Mouse (Mus musculus) neural tube, embryonic 15.5 days (tissue): ENCODE measurements at regions not wholly inside any gene's neighbourhood (a gene's known extent, or its start where the extent isn't known, plus 50 kb on each side); places are given as distances from the start of the nearest gene placed in this dataset.

Experiments
- ATAC-seq: fragments of 200-750 bp; cut with Nextera tagmentation; 2 replicates; pipeline ENCODE4 v1.8.0; 2017; ENCODE audit warnings: mild to moderate bottlenecking, moderate TSS enrichment, moderate library complexity; ENCODE audit not compliant: low FRiP score
- H3K27ac ChIP-seq: fragments of 300-500 bp; sonication (generic); replicated peaks from 2 replicates; pipeline ENCODE4 v1.5.1; 2015; ENCODE audit warnings: mild to moderate bottlenecking, inconsistent platforms
- H3K27me3 ChIP-seq: fragments of 300-500 bp; sonication (generic); replicated peaks from 2 replicates; pipeline ENCODE4 v1.6.1; 2015; ENCODE audit warnings: inconsistent platforms
- H3K36me3 ChIP-seq: fragments of 300-500 bp; sonication (generic); 2 replicates; pipeline ENCODE4 v1.6.1; 2015; ENCODE audit warnings: inconsistent platforms
- H3K4me1 ChIP-seq: fragments of 300-500 bp; sonication (generic); 2 replicates; pipeline ENCODE4 v1.6.1; 2015; ENCODE audit warnings: inconsistent platforms
- H3K4me2 ChIP-seq: fragments of 300-500 bp; sonication (generic); 2 replicates; pipeline ENCODE4 v1.6.1; 2015; ENCODE audit warnings: inconsistent platforms, mild to moderate bottlenecking, moderate library complexity
- H3K4me3 ChIP-seq: fragments of 300-500 bp; sonication (generic); replicated peaks from 2 replicates; pipeline ENCODE4 v1.5.1; 2015; ENCODE audit warnings: mild to moderate bottlenecking, inconsistent platforms
- H3K9ac ChIP-seq: fragments of 300-500 bp; sonication (generic); replicated peaks from 2 replicates; pipeline ENCODE4 v1.6.1; 2015; ENCODE audit warnings: mild to moderate bottlenecking, inconsistent platforms
- H3K9me3 ChIP-seq: fragments of 300-500 bp; sonication (generic); replicated peaks from 2 replicates; pipeline ENCODE4 v1.6.1; 2016; ENCODE audit warnings: inconsistent platforms
- WGBS: fragments of 180-500 bp; shearing (Covaris S2); methylation state at CpG from one replicate; pipeline ENCODE4 v1.1.7; 2015; ENCODE audit warnings: mixed read lengths; 5-methylcytosine and 5-hydroxymethylcytosine counted together

DNA sequence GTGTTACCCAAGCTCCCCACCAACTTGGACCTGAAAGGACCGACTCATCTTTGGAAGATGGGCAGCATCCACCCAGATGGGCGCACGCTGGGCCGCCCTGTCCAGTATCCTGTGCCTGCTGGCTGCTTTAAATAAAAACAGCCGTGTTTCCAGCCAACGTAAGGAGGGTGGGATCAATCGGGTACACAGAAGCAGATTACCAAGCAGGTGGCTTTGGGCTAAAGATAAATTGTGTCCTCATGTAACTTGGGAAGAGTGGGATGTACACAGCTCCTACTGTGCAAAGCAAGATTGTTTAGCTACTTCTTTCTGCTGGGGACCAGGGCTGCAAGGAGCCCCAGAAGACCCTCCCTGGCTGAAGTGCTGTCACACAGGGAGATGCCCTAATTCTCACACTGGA, 310.6 kb upstream of the Dio3 start:
- H3K4me2 ChIP-seq, result no peak overlapping the region
- ATAC-seq, result no peak
- no peaks in the 10 kb centered on the region for H3K9me3 ChIP-seq
- H3K27ac ChIP-seq, result no peak overlapping the region
- H3K4me1 ChIP-seq, result no peaks in the 10 kb centered on the region
- H3K4me3 ChIP-seq, result no peak overlapping the region
- no peaks in the 10 kb centered on the region for H3K27me3 ChIP-seq
- H3K9ac ChIP-seq, result no peak overlapping the region
- no peaks in the 10 kb centered on the region for H3K36me3 ChIP-seq
- 90% methylated on average over 7 of the region's 7 CpGs for WGBS

GRCm38 (mm10) chr12:109971508-109971907, 307.4 kb upstream of the Dio3 start:
- no peak overlapping the region for H3K4me3 ChIP-seq
- no peak overlapping the region for H3K9ac ChIP-seq
- no peaks in the 10 kb centered on the region for H3K4me1 ChIP-seq
- ATAC-seq, result no peak
- no peaks in the 10 kb centered on the region for H3K36me3 ChIP-seq
- no peak overlapping the region for H3K27ac ChIP-seq
- H3K27me3 ChIP-seq, result no peaks in the 10 kb centered on the region
- H3K9me3 ChIP-seq, result no peaks in the 10 kb centered on the region
- 64% methylated on average over 3 of the region's 3 CpGs for WGBS
- H3K4me2 ChIP-seq, result no peak overlapping the region

- H3K9me3 ChIP-seq, result no peaks in the 10 kb centered on the region
- WGBS, result 77% methylated on average over 5 of the region's 5 CpGs
These were observed 306.4 kb upstream of the Dio3 start for GRCm38 (mm10) chr12:109972366-109973015.

GRCm38 (mm10) chr12:109973598-109973997, 305.3 kb upstream of the Dio3 start:
- Histone ChIP-seq H3K9ac (no peak overlapping the region), H3K36me3 (no peaks in the 10 kb centered on the region), H3K4me1 (no peaks in the 10 kb centered on the region), H3K4me3 (no peak overlapping the region), H3K4me2 (no peak overlapping the region), H3K9me3 (no peaks in the 10 kb centered on the region), H3K27ac (no peak overlapping the region), H3K27me3 (no peaks in the 10 kb centered on the region)
- no peak for ATAC-seq
- WGBS, result 93% methylated on average over 4 of the region's 4 CpGs

More at GRCm38 (mm10) chr12:109972366-109973015, 306.4 kb upstream of the Dio3 start:
- Histone ChIP-seq H3K4me1 (no peaks in the 10 kb centered on the region), H3K9ac (no peak overlapping the region), H3K27me3 (no peaks in the 10 kb centered on the region), H3K36me3 (no peaks in the 10 kb centered on the region), H3K27ac (no peak overlapping the region), H3K4me2 (no peak overlapping the region), H3K4me3 (no peak overlapping the region)
- no peak for ATAC-seq

DNA sequence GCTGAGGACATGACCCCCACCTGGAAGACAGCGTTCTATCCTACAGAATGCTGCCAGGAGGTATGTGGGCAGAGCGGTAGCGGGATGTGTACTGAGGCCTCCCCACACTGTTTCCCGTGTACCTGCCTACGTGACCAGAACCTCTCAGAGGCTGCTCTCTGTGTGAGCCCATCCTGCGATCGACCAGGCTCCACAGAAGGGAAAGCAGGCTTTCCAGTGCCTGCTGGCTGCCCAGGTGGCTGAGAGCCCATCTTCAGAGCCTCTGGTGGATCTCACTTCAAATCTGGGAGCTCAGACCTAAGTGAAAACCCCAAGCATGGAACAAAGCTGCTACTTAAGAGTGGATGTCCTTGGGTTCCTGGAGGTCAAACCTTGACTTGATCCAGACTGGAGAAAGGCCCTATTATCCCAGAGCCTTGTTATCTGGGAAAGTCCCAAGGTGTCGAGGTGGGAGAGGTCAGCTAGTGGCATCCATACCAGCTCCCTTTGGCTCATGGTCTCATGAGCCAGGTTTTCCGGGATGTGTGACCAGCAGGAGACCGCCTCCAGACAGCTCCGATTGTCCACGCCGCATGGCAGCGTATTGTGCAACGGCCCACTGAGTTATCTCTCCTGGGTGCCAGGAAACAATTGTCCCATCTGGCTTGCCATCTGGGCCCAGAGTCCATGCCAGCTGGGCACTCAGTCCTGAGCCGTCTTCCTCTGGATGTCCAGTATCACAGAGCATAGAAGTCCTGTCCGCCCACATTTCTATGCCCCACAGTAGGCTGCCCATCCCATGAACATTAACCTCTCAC, 303.5 kb upstream of the Dio3 start:
- Histone ChIP-seq H3K9me3 (no peaks in the 10 kb centered on the region), H3K27me3 (no peaks in the 10 kb centered on the region), H3K4me1 (no peaks in the 10 kb centered on the region), H3K4me2 (no peak overlapping the region), H3K9ac (no peak overlapping the region), H3K4me3 (no peak overlapping the region), H3K27ac (no peak overlapping the region), H3K36me3 (no peaks in the 10 kb centered on the region)
- WGBS, result 60% methylated on average over 17 of the region's 17 CpGs
- no peak for ATAC-seq

DNA sequence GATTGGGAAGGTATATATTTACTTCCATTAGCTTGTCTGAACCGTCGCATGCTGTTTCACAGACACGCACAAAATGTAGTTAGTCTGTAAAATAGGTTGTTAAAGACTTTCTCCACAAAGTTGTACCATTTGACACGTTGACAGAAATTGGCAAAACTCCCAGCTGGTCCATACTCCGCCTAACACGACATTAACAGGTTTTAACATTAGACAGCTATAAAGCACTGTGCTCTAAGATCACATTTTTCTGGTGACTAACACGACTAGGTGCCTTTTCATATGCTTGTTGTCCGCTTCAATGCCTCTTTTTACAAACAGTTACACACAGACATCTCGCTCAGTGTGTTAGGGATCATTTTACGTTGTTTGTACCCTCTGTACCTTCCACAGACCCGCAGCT, 294.2 kb upstream of the Dio3 start:
- no peak overlapping the region for H3K27ac ChIP-seq
- no peak overlapping the region for H3K4me3 ChIP-seq
- H3K4me1 ChIP-seq, result no peaks in the 10 kb centered on the region
- WGBS, result 68% methylated on average over 11 of the region's 11 CpGs
- H3K9ac ChIP-seq, result no peak overlapping the region
- no peak for ATAC-seq
- no peaks in the 10 kb centered on the region for H3K9me3 ChIP-seq
- no peaks in the 10 kb centered on the region for H3K27me3 ChIP-seq
- no peaks in the 10 kb centered on the region for H3K36me3 ChIP-seq
- H3K4me2 ChIP-seq, result no peak overlapping the region

DNA sequence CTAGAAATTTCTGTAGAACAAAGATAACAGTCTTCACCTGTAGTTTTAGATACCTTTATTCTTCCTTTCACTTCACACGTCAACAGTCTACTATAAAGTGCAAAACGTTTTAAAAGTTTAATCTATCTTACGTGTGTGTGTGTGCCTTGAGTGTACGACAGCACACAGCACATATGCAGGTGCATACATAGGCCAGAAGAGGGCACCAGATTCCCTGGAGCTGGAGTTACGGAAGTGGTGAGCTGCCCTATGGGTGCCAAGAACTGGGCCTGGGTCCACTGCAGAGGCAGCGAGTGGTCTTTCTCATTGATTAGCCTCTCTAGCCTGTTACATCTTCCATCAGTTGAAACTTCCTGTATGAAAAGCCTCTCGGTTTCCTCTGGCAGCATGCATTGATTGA, 285.5 kb upstream of the Dio3 start:
- ATAC-seq, result no peak
- Histone ChIP-seq H3K9ac (no peak overlapping the region), H3K27me3 (no peaks in the 10 kb centered on the region), H3K27ac (no peak overlapping the region), H3K4me2 (no peak overlapping the region), H3K36me3 (no peaks in the 10 kb centered on the region), H3K9me3 (no peaks in the 10 kb centered on the region), H3K4me1 (no peaks in the 10 kb centered on the region), H3K4me3 (no peak overlapping the region)
- WGBS, result 93% methylated on average over 7 of the region's 7 CpGs

GRCm38 (mm10) chr12:110002717-110003116, 276.2 kb upstream of the Dio3 start:
- no peak overlapping the region for H3K4me3 ChIP-seq
- H3K36me3 ChIP-seq, result no peaks in the 10 kb centered on the region
- WGBS, result 100% methylated on average over 2 of the region's 2 CpGs
- ATAC-seq, result no peak
- no peaks in the 10 kb centered on the region for H3K4me1 ChIP-seq
- H3K4me2 ChIP-seq, result no peak overlapping the region
- H3K9ac ChIP-seq, result no peak overlapping the region
- no peak overlapping the region for H3K27ac ChIP-seq
- no peaks in the 10 kb centered on the region for H3K27me3 ChIP-seq
- no peaks in the 10 kb centered on the region for H3K9me3 ChIP-seq

DNA sequence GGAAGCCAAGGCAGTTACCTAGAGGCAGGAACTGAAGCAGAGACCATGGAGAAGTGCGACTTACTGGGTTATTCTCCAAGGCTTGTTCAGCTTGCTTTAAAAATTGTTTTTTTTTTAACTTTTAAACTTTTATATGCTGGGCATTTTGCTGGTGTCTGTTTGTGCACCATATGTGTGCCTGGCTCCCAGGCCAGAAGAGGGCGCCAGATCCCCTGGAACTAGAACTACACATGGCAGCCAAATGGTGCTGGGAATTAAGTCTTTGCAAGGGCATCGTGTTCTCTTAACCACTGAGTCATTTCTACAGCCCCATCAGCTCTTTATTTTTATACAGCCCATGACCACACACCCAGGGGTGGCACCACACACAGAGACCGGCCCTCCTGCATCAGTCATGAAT, 269.7 kb upstream of the Dio3 start:
- H3K4me3 ChIP-seq, result no peak overlapping the region
- no peak overlapping the region for H3K9ac ChIP-seq
- H3K27me3 ChIP-seq, result no peaks in the 10 kb centered on the region
- H3K36me3 ChIP-seq, result no peaks in the 10 kb centered on the region
- 48% methylated on average over 4 of the region's 4 CpGs for WGBS
- no peak overlapping the region for H3K4me2 ChIP-seq
- ATAC-seq, result no peak
- no peaks in the 10 kb centered on the region for H3K9me3 ChIP-seq
- no peaks in the 10 kb centered on the region for H3K4me1 ChIP-seq
- no peak overlapping the region for H3K27ac ChIP-seq

GRCm38 (mm10) chr12:110020541-110021470, 258.1 kb upstream of the Dio3 start:
- H3K4me1 ChIP-seq, result peaks cover 9% of the 10 kb centered on the region
- no peaks in the 10 kb centered on the region for H3K36me3 ChIP-seq
- no peaks in the 10 kb centered on the region for H3K9me3 ChIP-seq
- ATAC-seq, result no peak
- H3K27ac ChIP-seq, result no peak overlapping the region
- 0 out of 2 replicates have a peak, but pooled peaks cover under 1% of the 10 kb centered on the region for H3K27me3 ChIP-seq
- H3K4me3 ChIP-seq, result no peak overlapping the region
- H3K9ac ChIP-seq, result no peak overlapping the region
- no peak overlapping the region for H3K4me2 ChIP-seq
- WGBS, result 57% methylated on average over 19 of the region's 19 CpGs

- H3K4me3 ChIP-seq, result no peak overlapping the region
- H3K27me3 ChIP-seq, result 0 out of 2 replicates have a peak, but pooled peaks cover 3% of the 10 kb centered on the region
- no peaks in the 10 kb centered on the region for H3K36me3 ChIP-seq
- no peaks in the 10 kb centered on the region for H3K9me3 ChIP-seq
- H3K9ac ChIP-seq, result no peak overlapping the region
- H3K4me2 ChIP-seq, result no peak overlapping the region
- no peak for ATAC-seq
- H3K4me1 ChIP-seq, result peaks cover 18% of the 10 kb centered on the region
- WGBS, result 86% methylated on average over 12 of the region's 12 CpGs
- no peak overlapping the region for H3K27ac ChIP-seq
These were observed 257.2 kb upstream of the Dio3 start for GRCm38 (mm10) chr12:110021690-110022089.
